Mouse (Mus musculus): Measurements from ENCODE around the gene Pgm1.

DNA sequence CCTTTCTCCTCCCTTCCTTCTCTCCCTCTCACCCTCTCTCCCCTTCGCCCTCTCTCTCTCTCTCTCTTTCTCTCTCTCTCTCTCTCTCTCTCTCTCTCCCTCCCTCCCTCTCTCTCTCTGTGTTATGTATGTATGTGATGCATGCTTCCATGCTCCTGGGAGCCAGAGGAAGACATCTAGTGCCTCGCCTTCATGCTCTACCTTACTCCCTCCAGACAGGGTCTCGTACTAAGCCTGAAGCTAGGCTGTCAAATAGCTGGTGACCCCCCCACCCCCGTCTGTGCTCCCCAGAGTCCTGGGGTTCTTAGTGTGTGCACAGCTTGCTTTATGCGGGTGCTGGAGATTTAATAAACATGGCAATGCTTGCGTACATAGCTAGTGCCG, 55.1 kb downstream of the Pgm1 start:
- TF ChIP-seq ZNF384 (IDR thresholded peaks at IDR 0.05; ENCODE audit: low read depth, low read length): no peak
- no peak for TF ChIP-seq ZMIZ1 (IDR thresholded peaks at IDR 0.05; ENCODE audit: low read depth, low read length)
- TF ChIP-seq UBTF (IDR thresholded peaks at IDR 0.05; ENCODE audit: borderline replicate concordance, insufficient read depth, low read depth, low read length): no peak
- no peak for TF ChIP-seq RCOR1 (IDR thresholded peaks at IDR 0.05; ENCODE audit: low read depth, low read length)
- TF ChIP-seq CTCF (IDR thresholded peaks at IDR 0.05 in 2 of 3, conservative IDR thresholded peaks at IDR 0.05 in 1 of 3; ENCODE audit: control insufficient read depth in 1 of 3, insufficient read depth in 1 of 3, low read depth in 2 of 3, low read length in 3 of 3, poor library complexity in 1 of 3, severe bottlenecking in 1 of 3): no peak
- no peak for TF ChIP-seq EP300 (IDR thresholded peaks at IDR 0.05; ENCODE audit: low read depth in 1 of 2, low read length in 2 of 2)
- no peak for TF ChIP-seq USF1 (IDR thresholded peaks at IDR 0.05; ENCODE audit: low read depth, low read length)
- TF ChIP-seq TAL1 (IDR thresholded peaks at IDR 0.05; ENCODE audit: low read length): no peak
- TF ChIP-seq GATA1 (IDR thresholded peaks at IDR 0.05; ENCODE audit: low read depth, low read length): no peak
- TF ChIP-seq MEF2A (IDR thresholded peaks at IDR 0.05; ENCODE audit: extremely low read depth, insufficient replicate concordance, low read depth, low read length, poor library complexity, severe bottlenecking): no peak
- no peak for TF ChIP-seq MAFK (IDR thresholded peaks at IDR 0.05; ENCODE audit: borderline replicate concordance, low read depth, low read length)
- no peak for TF ChIP-seq MXI1 (IDR thresholded peaks at IDR 0.05; ENCODE audit: low read depth, low read length)
- TF ChIP-seq POLR2AphosphoS2 (IDR thresholded peaks at IDR 0.05; ENCODE audit: low read length): no peak
- no peak for TF ChIP-seq POLR2A (IDR thresholded peaks at IDR 0.05; ENCODE audit: control insufficient read depth in 1 of 2, insufficient read depth in 1 of 2, low read depth in 1 of 2, low read length in 2 of 2, poor library complexity in 1 of 2)
